Mouse (Mus musculus) cerebellum, postnatal 14 days (tissue): ENCODE data around the gene Nprl2.

Experiments used
- DNase-seq, 2 experiments: peaks; one replicate each; pipeline ENCODE4 v3.0.0; 2021; ENCODE audit warnings: mixed read lengths in 2 of 2

The Nprl2 gene

GRCm38 (mm10) chr9:107541474-107542351 is at the start of gene Nprl2, which contains the start of gene Cyb561d2:
Nprl2 (plus strand) TSS chr9:107542226.
Cyb561d2 (minus strand) TSS chr9:107542193.
- peak; percentile 95 to 96 for DNase-seq

- no peak for DNase-seq
Observed at GRCm38 (mm10) chr9:107493511-107493910, 48.5 kb upstream of the Nprl2 start.

GRCm38 (mm10) chr9:107494238-107494637 is 47.8 kb upstream of the Nprl2 start:
- DNase-seq, result no peak

- DNase-seq, result no peak
Observed at GRCm38 (mm10) chr9:107496359-107496758, 45.7 kb upstream of the Nprl2 start.

GRCm38 (mm10) chr9:107500708-107501286 is 41.2 kb upstream of the Nprl2 start:
- no peak for DNase-seq

GRCm38 (mm10) chr9:107502131-107502846 is 39.7 kb upstream of the Nprl2 start:
- peak; percentile 67 to 78 for DNase-seq

- peak; percentile 67 to 74 for DNase-seq
Observed at GRCm38 (mm10) chr9:107504662-107505537, 37.1 kb upstream of the Nprl2 start.

GRCm38 (mm10) chr9:107508266-107508665 is 33.8 kb upstream of the Nprl2 start:
- DNase-seq, result peak; percentile 51 to 58

- peak in 1 of 2 experiments; percentile 48 for DNase-seq
Observed at GRCm38 (mm10) chr9:107510384-107511100, 31.5 kb upstream of the Nprl2 start.

GRCm38 (mm10) chr9:107511436-107511835 is 30.6 kb upstream of the Nprl2 start:
- no peak for DNase-seq

- DNase-seq, result no peak
Observed at GRCm38 (mm10) chr9:107512326-107512725, 29.7 kb upstream of the Nprl2 start.

- DNase-seq, result peak; percentile 97 to 99
Observed at GRCm38 (mm10) chr9:107514303-107514955, 27.6 kb upstream of the Nprl2 start.

- no peak for DNase-seq
Observed at GRCm38 (mm10) chr9:107520331-107520730, 21.7 kb upstream of the Nprl2 start.

- no peak for DNase-seq
Observed at GRCm38 (mm10) chr9:107521190-107521589, 20.8 kb upstream of the Nprl2 start.

GRCm38 (mm10) chr9:107521711-107522399 is 20.2 kb upstream of the Nprl2 start:
- DNase-seq, result no peak

- DNase-seq, result no peak
Observed at GRCm38 (mm10) chr9:107522400-107522711, 19.7 kb upstream of the Nprl2 start.

GRCm38 (mm10) chr9:107526198-107527026 is 15.6 kb upstream of the Nprl2 start:
- DNase-seq, result peak in 1 of 2 experiments; percentile 80

GRCm38 (mm10) chr9:107533791-107534407 is 8.1 kb upstream of the Nprl2 start, which contains the start of gene Tmem115:
Tmem115 (plus strand) TSS chr9:107533945.
- DNase-seq, result peak; percentile 91 to 94
